Mouse (Mus musculus) B cell, adult 2 months (primary cell): Measurements from ENCODE around the gene Adora2a.
A peak's percentile ranks its signal among the peaks of the same experiment; 100 is the strongest.
"Not testable (repeated sequence)": the region's sequence is repeated elsewhere in the genome, so short reads cannot be mapped to it uniquely, and the experiment has no call there.

Source experiments
- DNase-seq, 2 experiments: peaks; one replicate each; pipeline ENCODE4 v3.0.0; 2022

Gene Adora2a

GRCm38 (mm10) chr10:75350564-75350963, 33.9 kb downstream of the Adora2a start:
- DNase-seq = no peak

GRCm38 (mm10) chr10:75352541-75352940, 35.9 kb downstream of the Adora2a start:
- DNase-seq = no peak

GRCm38 (mm10) chr10:75353838-75354241, 37.2 kb downstream of the Adora2a start:
- not testable (repeated sequence) for DNase-seq

GRCm38 (mm10) chr10:75355341-75355740, 38.7 kb downstream of the Adora2a start:
- DNase-seq = no peak

- not testable (repeated sequence) for DNase-seq
Measured at GRCm38 (mm10) chr10:75364214-75364690, 47.6 kb downstream of the Adora2a start.

GRCm38 (mm10) chr10:75364796-75365195, 48.1 kb downstream of the Adora2a start:
- no peak for DNase-seq

- DNase-seq = peak; percentile 11 to 30
Measured at GRCm38 (mm10) chr10:75365231-75365633, 48.6 kb downstream of the Adora2a start.

GRCm38 (mm10) chr10:75373655-75374351, 57.1 kb downstream of the Adora2a start:
- not testable (repeated sequence) for DNase-seq

GRCm38 (mm10) chr10:75378688-75379087, 62.0 kb downstream of the Adora2a start:
- no peak for DNase-seq
